Mouse (Mus musculus) hindbrain, embryonic 14.5 days (tissue): ENCODE data around the gene Tead4. TPM values are rescaled to one million over a fixed set of nuclear protein-coding genes. Genes with fewer than 3 reads are reported as not detected.

Experiments used
- ATAC-seq: fragments of 200-750 bp; cut with Nextera tagmentation; 2 replicates; pipeline ENCODE4 v1.8.0; 2017; ENCODE audit warnings: moderate number of reproducible peaks, mild to moderate bottlenecking, moderate TSS enrichment, moderate library complexity; ENCODE audit not compliant: low FRiP score
- DNase-seq: peaks from one replicate; pipeline ENCODE4 v3.0.0-alpha.2; 2015; ENCODE audit warnings: low spot score
- H3K27ac ChIP-seq: fragments of 300-500 bp; sonication (generic); 2 replicates; pipeline ENCODE4 v1.5.1; 2014; ENCODE audit warnings: mild to moderate bottlenecking, moderate library complexity
- H3K27me3 ChIP-seq: fragments of 300-500 bp; sonication (generic); 2 replicates; pipeline ENCODE4 v1.6.1; 2014; ENCODE audit warnings: mild to moderate bottlenecking, low read length, mixed read lengths; ENCODE audit not compliant: control insufficient read depth, insufficient read depth
- H3K36me3 ChIP-seq: fragments of 300-500 bp; sonication (generic); replicated peaks from 2 replicates; pipeline ENCODE4 v1.6.1; 2014; ENCODE audit not compliant: control insufficient read depth, insufficient read depth
- H3K4me1 ChIP-seq: fragments of 300-500 bp; sonication (generic); replicated peaks from 2 replicates; pipeline ENCODE4 v1.6.1; 2014; ENCODE audit warnings: antibody characterized with exemption, low read length, mixed read lengths; ENCODE audit not compliant: control insufficient read depth, insufficient read depth
- H3K4me2 ChIP-seq: fragments of 300-500 bp; sonication (generic); replicated peaks from 2 replicates; pipeline ENCODE4 v1.6.1; 2014; ENCODE audit warnings: mild to moderate bottlenecking, moderate library complexity
- H3K4me3 ChIP-seq: fragments of 300-500 bp; sonication (generic); replicated peaks from 2 replicates; pipeline ENCODE4 v1.5.1; 2014; ENCODE audit warnings: mild to moderate bottlenecking, low read length
- H3K9ac ChIP-seq: fragments of 300-500 bp; sonication (generic); 2 replicates; pipeline ENCODE4 v1.6.1; 2014
- H3K9me3 ChIP-seq: fragments of 300-500 bp; sonication (generic); 2 replicates; pipeline ENCODE4 v1.6.1; 2016; ENCODE audit warnings: low read length; ENCODE audit not compliant: control insufficient read depth
- WGBS: fragments of 180-500 bp; shearing (Covaris S2); extraction: QIAGEN DNeasy Blood & Tissue Kit; methylation state at CpG from one replicate; pipeline ENCODE4 v1.1.7; 2014; 5-methylcytosine and 5-hydroxymethylcytosine counted together
- polyA plus RNA-seq: library from polyadenylated mRNA; unstranded; fragments of >200 nt; fragmentation: Nextera tagmentation; extraction: Ambion mirVana; gene quantifications from 2 replicates; pipeline ENCODE4 v1.2.1, GENCODE M21; 2014

Gene Tead4
- 0.27 and 0.32 TPM in 2 replicates for polyA plus RNA-seq

GRCm38 (mm10) chr6:128300134-128301001, at the start of gene Tead4:
Tead4 (minus strand) TSS chr6:128300823.
- ATAC-seq, result peak; percentile 63; the same call in 1 of the 2 replicates

GRCm38 (mm10) chr6:128349711-128350110, 49.1 kb upstream of the Tead4 start:
- Histone ChIP-seq H3K4me2 (no peak overlapping the region), H3K9me3 (no peaks in the 10 kb centered on the region), H3K4me3 (no peak overlapping the region), H3K4me1 (peaks cover 8% of the 10 kb centered on the region; the same call in 1 of the 2 replicates), H3K27ac (peak overlapping the region; percentile 51), H3K27me3 (no peaks in the 10 kb centered on the region), H3K9ac (no peak overlapping the region), H3K36me3 (peaks cover 5% of the 10 kb centered on the region)
- DNase-seq, result no peak
- 35% methylated on average over 7 of the region's 7 CpGs for WGBS
- ATAC-seq, result no peak

More at GRCm38 (mm10) chr6:128300134-128301001, at the start of gene Tead4:
- under 1% methylated on average over 79 of the region's 81 CpGs for WGBS
- no peaks in the 10 kb centered on the region for H3K36me3 ChIP-seq
- H3K9me3 ChIP-seq, result no peaks in the 10 kb centered on the region
- peak within 1 kb of the TSS; percentile 64 for H3K4me3 ChIP-seq
- H3K27ac ChIP-seq, result no peak within 1 kb of the TSS
- H3K4me1 ChIP-seq, result peaks cover 19% of the 10 kb centered on the region
- no peak for DNase-seq
- peaks cover 47% of the 10 kb centered on the region for H3K27me3 ChIP-seq
- H3K9ac ChIP-seq, result peak within 1 kb of the TSS; percentile 59
- H3K4me2 ChIP-seq, result peak within 1 kb of the TSS; percentile 99

GRCm38 (mm10) chr6:128346782-128347181, 46.2 kb upstream of the Tead4 start:
- Histone ChIP-seq H3K9me3 (no peaks in the 10 kb centered on the region), H3K9ac (no peak overlapping the region), H3K4me3 (no peak overlapping the region), H3K27ac (no peak overlapping the region), H3K4me1 (no peaks in the 10 kb centered on the region), H3K27me3 (no peaks in the 10 kb centered on the region), H3K36me3 (peaks cover 19% of the 10 kb centered on the region), H3K4me2 (no peak overlapping the region)
- ATAC-seq (no peak), DNase-seq (no peak)
- WGBS, result 86% methylated on average over 6 of the region's 6 CpGs

GRCm38 (mm10) chr6:128345623-128346022, 45.0 kb upstream of the Tead4 start:
- Histone ChIP-seq H3K9ac (no peak overlapping the region), H3K4me3 (no peak overlapping the region), H3K9me3 (no peaks in the 10 kb centered on the region), H3K4me1 (no peaks in the 10 kb centered on the region), H3K36me3 (peaks cover 19% of the 10 kb centered on the region), H3K27ac (no peak overlapping the region), H3K27me3 (no peaks in the 10 kb centered on the region), H3K4me2 (no peak overlapping the region)
- DNase-seq (no peak), ATAC-seq (no peak)
- 89% methylated on average over 10 of the region's 10 CpGs for WGBS

- no peak overlapping the region for H3K4me3 ChIP-seq
- 96% methylated on average over 11 of the region's 11 CpGs for WGBS
- ATAC-seq, result no peak
Observed at GRCm38 (mm10) chr6:128341956-128342723, 41.5 kb upstream of the Tead4 start.

GRCm38 (mm10) chr6:128338876-128339275, 38.3 kb upstream of the Tead4 start:
- no peak overlapping the region for H3K9ac ChIP-seq
- H3K9me3 ChIP-seq, result no peaks in the 10 kb centered on the region
- no peaks in the 10 kb centered on the region for H3K27me3 ChIP-seq
- no peak overlapping the region for H3K4me2 ChIP-seq
- WGBS, result 64% methylated on average over 5 of the region's 5 CpGs
- peaks cover 4% of the 10 kb centered on the region; the same call in 1 of the 2 replicates for H3K4me1 ChIP-seq
- peaks cover 35% of the 10 kb centered on the region for H3K36me3 ChIP-seq
- H3K4me3 ChIP-seq, result no peak overlapping the region
- H3K27ac ChIP-seq, result peak overlapping the region; percentile 32; the same call in 1 of the 2 replicates
- no peak for DNase-seq
- peak; percentile 40; the same call in 1 of the 2 replicates for ATAC-seq

More at GRCm38 (mm10) chr6:128341956-128342723, 41.5 kb upstream of the Tead4 start:
- Histone ChIP-seq H3K9ac (no peak overlapping the region), H3K36me3 (peaks cover 17% of the 10 kb centered on the region; the same call in 1 of the 2 replicates), H3K27me3 (no peaks in the 10 kb centered on the region), H3K9me3 (no peaks in the 10 kb centered on the region), H3K4me1 (peaks cover 4% of the 10 kb centered on the region; the same call in 1 of the 2 replicates), H3K4me2 (no peak overlapping the region), H3K27ac (no peak overlapping the region)
- no peak for DNase-seq

- H3K9ac ChIP-seq, result no peak overlapping the region
- WGBS, result 82% methylated on average over 7 of the region's 7 CpGs
Observed at GRCm38 (mm10) chr6:128337467-128337866, 36.8 kb upstream of the Tead4 start.

GRCm38 (mm10) chr6:128334397-128335124, 33.9 kb upstream of the Tead4 start:
- 25% methylated on average over 12 of the region's 12 CpGs for WGBS
- no peak overlapping the region for H3K9ac ChIP-seq
- H3K27me3 ChIP-seq, result no peaks in the 10 kb centered on the region
- no peak overlapping the region; the same call in 1 of the 2 replicates for H3K27ac ChIP-seq
- ATAC-seq (peak; percentile 77; the same call in 1 of the 2 replicates), DNase-seq (peak; percentile 82)
- peaks cover 58% of the 10 kb centered on the region for H3K36me3 ChIP-seq
- no peak overlapping the region for H3K4me3 ChIP-seq
- peaks cover 14% of the 10 kb centered on the region for H3K9me3 ChIP-seq
- H3K4me1 ChIP-seq, result peaks cover 4% of the 10 kb centered on the region; the same call in 1 of the 2 replicates
- H3K4me2 ChIP-seq, result no peak overlapping the region

More at GRCm38 (mm10) chr6:128337467-128337866, 36.8 kb upstream of the Tead4 start:
- no peaks in the 10 kb centered on the region for H3K9me3 ChIP-seq
- DNase-seq (no peak), ATAC-seq (no peak)
- H3K36me3 ChIP-seq, result peaks cover 41% of the 10 kb centered on the region
- peaks cover 4% of the 10 kb centered on the region; the same call in 1 of the 2 replicates for H3K4me1 ChIP-seq
- H3K4me2 ChIP-seq, result no peak overlapping the region
- H3K27ac ChIP-seq, result no peak overlapping the region
- H3K4me3 ChIP-seq, result no peak overlapping the region
- H3K27me3 ChIP-seq, result no peaks in the 10 kb centered on the region
